Mouse (Mus musculus): Measurements from ENCODE around the gene Etv3. TPM values are rescaled to one million over a fixed set of nuclear protein-coding genes. Genes with fewer than 3 reads are reported as not detected.

Gene Etv3
- polyA plus RNA-seq, 1 experiment from 2014 or later = 9.6 TPM

DNA sequence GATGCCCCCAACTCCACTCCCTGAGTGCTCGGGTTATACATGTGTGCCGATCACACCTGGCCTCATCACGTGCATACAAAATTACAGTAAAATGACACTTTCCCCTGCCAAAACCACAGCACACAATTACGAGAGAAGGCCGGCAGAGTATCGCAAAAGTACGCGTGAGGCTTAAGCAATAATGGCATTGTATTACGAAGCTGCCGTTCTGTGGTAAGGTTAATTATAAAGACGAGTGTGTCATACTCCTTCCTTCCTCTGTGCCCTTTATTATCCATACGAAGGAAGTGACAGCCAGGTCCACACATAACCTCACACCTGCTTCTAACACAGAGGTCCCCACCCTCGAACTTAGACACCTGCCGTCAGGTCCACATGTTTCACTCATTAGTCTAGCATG lies 42.3 kb downstream of the Etv3 start:
- Histone ChIP-seq H3K4me1 (replicated peaks) (peaks cover 17% of the 10 kb centered on the region), H3K36me3 (no peaks in the 10 kb centered on the region), H3K4me3 (no peak overlapping the region), H3K27ac (no peak overlapping the region), H3K27me3 (ENCODE audit: insufficient read depth, poor library complexity, severe bottlenecking) (no peaks in the 10 kb centered on the region), H3K9me3 (no peaks in the 10 kb centered on the region)
- no peak for DNase-seq (ENCODE audit: low spot score)
- 95% methylated on average over 14 of the region's 14 CpGs for WGBS

DNA sequence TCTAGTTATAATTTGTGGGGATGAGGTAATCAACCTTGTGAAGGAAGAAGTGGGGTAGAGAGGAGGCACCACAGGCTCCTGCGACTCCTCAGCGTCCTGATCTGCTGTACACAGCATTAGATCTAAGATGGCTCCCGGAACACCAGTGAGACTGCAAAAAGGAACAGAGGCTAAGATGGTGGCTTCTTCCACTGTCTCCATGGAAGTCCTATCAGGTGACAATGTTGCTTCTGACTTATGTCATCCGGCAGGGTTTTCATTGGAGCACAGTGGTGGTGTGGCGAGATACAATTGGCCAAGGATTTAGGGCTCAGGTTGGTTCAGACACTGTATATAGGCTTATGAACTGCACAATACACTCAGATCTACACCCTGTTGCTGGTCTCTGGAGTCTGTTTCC lies 43.5 kb downstream of the Etv3 start:
- Histone ChIP-seq H3K36me3 (no peaks in the 10 kb centered on the region), H3K27ac (no peak overlapping the region), H3K4me3 (no peak overlapping the region), H3K4me1 (replicated peaks) (peaks cover 17% of the 10 kb centered on the region), H3K9me3 (no peaks in the 10 kb centered on the region), H3K27me3 (ENCODE audit: insufficient read depth, poor library complexity, severe bottlenecking) (no peaks in the 10 kb centered on the region)
- 94% methylated on average over 5 of the region's 5 CpGs for WGBS
- DNase-seq (ENCODE audit: low spot score) = no peak

DNA sequence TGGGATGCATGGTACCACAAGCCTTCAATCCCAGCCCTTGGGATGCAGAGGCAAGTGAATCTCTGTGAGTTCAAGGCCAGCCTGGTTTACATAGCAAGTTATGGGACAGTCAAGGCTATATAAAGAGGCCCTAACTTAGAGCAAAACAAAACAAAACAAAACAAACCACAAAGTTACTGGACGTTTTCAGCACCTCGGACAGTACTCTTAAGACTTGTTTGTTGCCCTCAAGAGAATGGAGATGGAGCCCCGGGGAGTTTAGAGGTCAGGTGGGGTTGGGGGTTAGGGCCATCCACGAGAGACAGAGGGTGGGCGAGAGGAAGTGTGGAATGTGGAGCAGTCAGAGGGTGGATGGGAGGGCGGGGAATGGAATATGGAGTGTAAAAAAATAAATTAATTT lies 50.6 kb downstream of the Etv3 start:
- no peak overlapping the region for H3K4me3 ChIP-seq
- WGBS = 35% methylated on average over 6 of the region's 6 CpGs
- H3K27ac ChIP-seq = no peak overlapping the region
- H3K4me1 ChIP-seq (replicated peaks) = no peaks in the 10 kb centered on the region
- H3K27me3 ChIP-seq (ENCODE audit: insufficient read depth, poor library complexity, severe bottlenecking) = no peaks in the 10 kb centered on the region
- no peaks in the 10 kb centered on the region for H3K36me3 ChIP-seq
- H3K9me3 ChIP-seq = peaks cover 3% of the 10 kb centered on the region
- no peak for DNase-seq (ENCODE audit: low spot score)

DNA sequence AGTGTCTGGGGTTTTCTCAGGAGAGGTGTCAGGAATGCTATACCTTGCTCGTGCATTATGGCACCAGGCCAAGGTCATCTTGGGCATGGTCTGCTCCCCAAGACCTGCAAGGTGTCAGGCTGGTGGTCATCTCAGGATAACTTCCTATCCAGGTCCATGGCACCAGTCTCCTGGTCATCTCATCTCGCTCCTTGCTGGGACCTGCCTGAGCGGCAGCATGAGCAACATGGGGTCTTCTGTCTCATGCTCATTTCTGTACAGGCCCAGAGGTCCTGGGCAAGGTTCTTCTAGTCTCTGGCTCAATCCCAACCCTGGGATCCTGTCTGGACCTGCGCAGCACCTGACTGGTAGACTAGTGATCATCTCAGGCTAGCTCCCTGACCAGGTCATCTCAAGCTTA lies 57.1 kb downstream of the Etv3 start:
- WGBS = 92% methylated on average over 4 of the region's 4 CpGs
- DNase-seq (ENCODE audit: low spot score) = no peak
- Histone ChIP-seq H3K27me3 (ENCODE audit: insufficient read depth, poor library complexity, severe bottlenecking) (no peaks in the 10 kb centered on the region), H3K4me3 (no peak overlapping the region), H3K4me1 (replicated peaks) (no peaks in the 10 kb centered on the region), H3K36me3 (no peaks in the 10 kb centered on the region), H3K9me3 (peaks cover 12% of the 10 kb centered on the region), H3K27ac (no peak overlapping the region)

Other genes with a start within 250 kb of the Etv3 start
- gene Cd5l, start 167.5 kb upstream of the Etv3 start, polyA plus RNA-seq (2016; fragmentation: Nextera tagmentation; extraction: Ambion mirVana) = 0.07 and 0.21 TPM in 2 replicates
- 0.14 TPM in 1 of 2 replicates, not detected in the other for gene Fcrl1, start 149.0 kb upstream of the Etv3 start, polyA plus RNA-seq (2016; fragmentation: Nextera tagmentation; extraction: Ambion mirVana)
- gene Fcrl5, start 89.6 kb upstream of the Etv3 start, polyA plus RNA-seq (2016; fragmentation: Nextera tagmentation; extraction: Ambion mirVana) = not detected in 2 replicates
- gene Arhgef11, start 92.2 kb downstream of the Etv3 start, polyA plus RNA-seq (2016; fragmentation: Nextera tagmentation; extraction: Ambion mirVana) = 14.9 and 18.7 TPM in 2 replicates
- 0.49 and 1.2 TPM in 2 replicates for gene Lrrc71, start 223.2 kb downstream of the Etv3 start, polyA plus RNA-seq (2016; fragmentation: Nextera tagmentation; extraction: Ambion mirVana)

Measured in hindbrain, embryonic 10.5 days (tissue).